Mouse (Mus musculus) thymus, adult 2 months (tissue): Measurements from ENCODE around the gene Btbd16. TPM values are rescaled to one million over a fixed set of nuclear protein-coding genes. Genes with fewer than 3 reads are reported as not detected.

ENCODE experiments used
- DNase-seq: peaks from one replicate; pipeline ENCODE4 v3.0.0; 2021
- H3K27ac ChIP-seq: fragments of 200-500 bp; 2 replicates; pipeline ENCODE4 v1.5.1; 2012; ENCODE audit warnings: low read length, control low read depth; ENCODE audit not compliant: control insufficient read depth, insufficient read depth
- H3K27me3 ChIP-seq: fragments of 200-500 bp; 2 replicates; pipeline ENCODE4 v1.6.1; 2012; ENCODE audit warnings: mild to moderate bottlenecking, low read length, moderate library complexity, mixed read lengths; ENCODE audit not compliant: control insufficient read depth, insufficient read depth
- H3K36me3 ChIP-seq: fragments of 200-500 bp; 2 replicates; pipeline ENCODE4 v1.6.1; 2012; ENCODE audit warnings: mild to moderate bottlenecking, low read length, moderate library complexity; ENCODE audit not compliant: control insufficient read depth, insufficient read depth
- H3K4me1 ChIP-seq: fragments of 200-500 bp; replicated peaks from 2 replicates; pipeline ENCODE4 v1.6.1; 2012; ENCODE audit warnings: low read length; ENCODE audit not compliant: control insufficient read depth, insufficient read depth
- H3K4me3 ChIP-seq: fragments of 200-500 bp; 2 replicates; pipeline ENCODE4 v1.5.1; 2012; ENCODE audit warnings: mild to moderate bottlenecking, low read length, control low read depth, moderate library complexity; ENCODE audit not compliant: control insufficient read depth, insufficient read depth
- CTCF ChIP-seq: fragments of 200-500 bp; IDR thresholded peaks from 2 replicates; pipeline ENCODE4 v1.5.1; 2012; ENCODE audit warnings: mild to moderate bottlenecking, control low read depth, low read length, moderate library complexity, borderline replicate concordance; ENCODE audit not compliant: control insufficient read depth, poor library complexity, insufficient read depth; ENCODE audit errors: extremely low read depth
- POLR2A ChIP-seq: fragments of 200-500 bp; IDR thresholded peaks from 2 replicates; pipeline ENCODE4 v1.6.1; 2012; ENCODE audit warnings: mild to moderate bottlenecking, low read length, control low read depth, moderate library complexity; ENCODE audit not compliant: control insufficient read depth, poor library complexity, insufficient read depth; ENCODE audit errors: extremely low read depth
- WGBS: fragments of 180-500 bp; shearing (Covaris S2); methylation state at CpG from one replicate; pipeline ENCODE4 v1.1.7; 2018; 5-methylcytosine and 5-hydroxymethylcytosine counted together
- polyA plus RNA-seq: library from polyadenylated mRNA; depleted of rRNA; stranded (reverse); fragments of >200 nt; gene quantifications from 2 replicates; pipeline ENCODE4 v1.2.3, GENCODE M21; 2012

The Btbd16 gene
- polyA plus RNA-seq, 1 experiment, result 0.13 TPM

- Histone ChIP-seq H3K27ac (no peak overlapping the region), H3K4me3 (no peak overlapping the region), H3K27me3 (no peaks in the 10 kb centered on the region), H3K4me1 (no peaks in the 10 kb centered on the region), H3K36me3 (no peaks in the 10 kb centered on the region)
- 88% methylated on average over 30 of the region's 30 CpGs for WGBS
- no peak for DNase-seq
- TF ChIP-seq CTCF, result no peak
- no peak for TF ChIP-seq POLR2A
Observed at GRCm38 (mm10) chr7:130766411-130767170, 7.3 kb upstream of the Btbd16 start.

- no peaks in the 10 kb centered on the region for H3K36me3 ChIP-seq
- no peaks in the 10 kb centered on the region for H3K27me3 ChIP-seq
- TF ChIP-seq CTCF, result no peak
- no peak for TF ChIP-seq POLR2A
- H3K4me3 ChIP-seq, result no peak overlapping the region
- no peaks in the 10 kb centered on the region for H3K4me1 ChIP-seq
- H3K27ac ChIP-seq, result no peak overlapping the region
- DNase-seq, result no peak
- 96% methylated on average over 4 of the region's 4 CpGs for WGBS
Observed at GRCm38 (mm10) chr7:130768151-130768550, 5.7 kb upstream of the Btbd16 start.

GRCm38 (mm10) chr7:130770707-130771106, 3.2 kb upstream of the Btbd16 start:
- 14% methylated on average over 3 of the region's 3 CpGs for WGBS
- H3K4me3 ChIP-seq, result no peak overlapping the region
- H3K27ac ChIP-seq, result no peak overlapping the region
- no peak for TF ChIP-seq POLR2A
- TF ChIP-seq CTCF, result peak; percentile 63; the same call in 1 of the 2 replicates
- peak; percentile 83 for DNase-seq
- no peaks in the 10 kb centered on the region for H3K27me3 ChIP-seq
- H3K4me1 ChIP-seq, result peaks cover 8% of the 10 kb centered on the region
- no peaks in the 10 kb centered on the region for H3K36me3 ChIP-seq

- H3K36me3 ChIP-seq, result no peaks in the 10 kb centered on the region
- no peak overlapping the region for H3K4me3 ChIP-seq
- TF ChIP-seq CTCF (no peak), POLR2A (no peak)
- 88% methylated on average over 11 of the region's 11 CpGs for WGBS
- peaks cover 8% of the 10 kb centered on the region for H3K4me1 ChIP-seq
- H3K27me3 ChIP-seq, result no peaks in the 10 kb centered on the region
- H3K27ac ChIP-seq, result no peak overlapping the region
- DNase-seq, result peak; percentile 57
Observed at GRCm38 (mm10) chr7:130773171-130773830, 568 bp upstream of the Btbd16 start.

- WGBS, result 87% methylated on average over 5 of the region's 5 CpGs
- no peaks in the 10 kb centered on the region for H3K27me3 ChIP-seq
- H3K27ac ChIP-seq, result no peak overlapping the region
- TF ChIP-seq CTCF, result no peak
- TF ChIP-seq POLR2A, result no peak
- no peaks in the 10 kb centered on the region for H3K36me3 ChIP-seq
- no peak for DNase-seq
- no peaks in the 10 kb centered on the region for H3K4me1 ChIP-seq
- no peak overlapping the region for H3K4me3 ChIP-seq
Observed at GRCm38 (mm10) chr7:130780866-130781419, 7.1 kb downstream of the Btbd16 start.

GRCm38 (mm10) chr7:130782501-130783050, 8.7 kb downstream of the Btbd16 start:
- Histone ChIP-seq H3K27me3 (no peaks in the 10 kb centered on the region), H3K4me3 (no peak overlapping the region), H3K27ac (no peak overlapping the region), H3K36me3 (no peaks in the 10 kb centered on the region), H3K4me1 (no peaks in the 10 kb centered on the region)
- TF ChIP-seq CTCF (no peak), POLR2A (no peak)
- no peak for DNase-seq
- WGBS, result 92% methylated on average over 5 of the region's 5 CpGs
